Mouse (Mus musculus): ENCODE results near the gene Shisal1.

Shisal1 gene

DNA sequence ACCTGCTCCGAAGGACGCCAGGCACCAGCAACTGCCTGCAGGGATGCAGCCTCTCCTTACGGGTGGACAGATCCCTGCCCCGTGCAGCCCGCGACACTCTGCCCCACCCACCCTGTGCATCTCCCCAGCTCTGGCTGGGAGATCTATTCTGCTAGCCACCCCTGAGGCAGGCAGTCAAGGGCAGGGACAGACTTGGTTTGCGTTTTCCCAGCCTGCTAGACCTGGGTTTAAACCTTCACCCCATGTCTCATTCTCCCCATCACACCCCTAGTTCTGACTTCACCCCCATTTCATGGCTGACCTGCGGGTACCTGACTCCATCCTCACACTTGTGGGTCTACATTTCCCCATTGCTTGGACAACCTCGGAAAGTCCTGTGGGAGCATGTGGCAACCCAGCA, at the start of gene Shisal1:
Gene Shisal1, minus strand, starts transcription at position 101 of the 400 bp plus-strand sequence.
- DNase-seq (ENCODE audit: low read depth, low spot score) = no peak

DNA sequence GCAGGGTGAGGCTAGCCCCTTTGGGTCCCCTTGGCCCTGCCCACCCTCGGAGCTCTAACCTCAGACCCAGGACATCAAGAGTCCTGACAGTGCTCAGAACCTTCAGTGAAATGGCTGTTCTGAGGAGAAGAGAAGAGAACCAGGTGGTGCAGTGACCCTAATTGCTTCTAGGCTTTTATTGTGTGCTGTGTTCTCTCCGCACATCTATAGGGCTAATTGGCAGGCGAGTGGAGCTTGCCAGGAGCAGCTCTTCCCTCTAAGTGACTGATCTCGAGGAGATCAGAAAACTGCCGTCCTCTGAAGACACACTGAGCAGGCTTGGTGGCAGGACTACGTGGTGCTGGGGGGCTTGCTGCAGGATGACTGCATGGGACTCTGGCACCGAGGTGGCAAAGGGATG, 43.6 kb upstream of the Shisal1 start:
- no peak for DNase-seq (ENCODE audit: low read depth, low spot score)

DNA sequence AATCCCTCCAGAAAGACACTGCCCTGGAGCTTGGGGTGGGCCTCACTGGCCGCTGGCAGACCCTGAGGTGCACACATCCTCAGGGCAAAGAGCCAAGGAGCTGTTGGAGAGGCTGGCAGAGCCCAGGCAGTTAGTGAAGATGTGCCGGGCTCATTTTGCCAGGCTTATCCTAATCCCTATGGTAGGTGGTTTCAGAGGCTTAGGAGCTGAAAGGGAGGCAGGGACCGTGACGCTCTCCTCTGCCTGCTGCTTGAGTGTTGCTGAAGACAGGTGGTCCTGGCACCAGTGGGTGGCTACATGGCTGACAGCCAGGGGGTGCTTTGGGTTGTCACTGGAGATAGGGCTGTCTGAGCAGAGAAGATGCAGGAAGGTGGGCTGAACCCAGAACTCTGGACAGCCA, 37.4 kb upstream of the Shisal1 start:
- DNase-seq (ENCODE audit: low read depth, low spot score) = no peak

DNA sequence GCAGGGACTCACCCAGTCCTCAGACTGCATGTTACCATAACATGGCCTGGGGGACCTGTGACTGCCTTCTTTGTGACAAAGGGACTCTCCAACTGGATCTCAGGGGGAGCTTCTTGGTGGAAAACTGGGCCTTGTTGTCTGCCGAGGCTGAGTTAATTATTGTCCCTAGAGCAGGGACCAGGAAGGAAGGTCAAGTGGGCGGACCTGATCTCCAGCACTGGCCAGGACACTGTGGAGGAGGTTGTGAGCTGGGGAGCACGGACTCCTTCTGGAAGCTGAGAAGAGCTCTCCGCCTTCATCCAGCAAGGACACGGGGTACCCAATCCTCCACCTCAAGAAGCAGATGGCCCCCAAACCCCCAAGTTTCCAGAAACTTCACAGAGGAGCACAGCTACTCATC, 36.7 kb upstream of the Shisal1 start:
- DNase-seq (ENCODE audit: low read depth, low spot score) = no peak

DNA sequence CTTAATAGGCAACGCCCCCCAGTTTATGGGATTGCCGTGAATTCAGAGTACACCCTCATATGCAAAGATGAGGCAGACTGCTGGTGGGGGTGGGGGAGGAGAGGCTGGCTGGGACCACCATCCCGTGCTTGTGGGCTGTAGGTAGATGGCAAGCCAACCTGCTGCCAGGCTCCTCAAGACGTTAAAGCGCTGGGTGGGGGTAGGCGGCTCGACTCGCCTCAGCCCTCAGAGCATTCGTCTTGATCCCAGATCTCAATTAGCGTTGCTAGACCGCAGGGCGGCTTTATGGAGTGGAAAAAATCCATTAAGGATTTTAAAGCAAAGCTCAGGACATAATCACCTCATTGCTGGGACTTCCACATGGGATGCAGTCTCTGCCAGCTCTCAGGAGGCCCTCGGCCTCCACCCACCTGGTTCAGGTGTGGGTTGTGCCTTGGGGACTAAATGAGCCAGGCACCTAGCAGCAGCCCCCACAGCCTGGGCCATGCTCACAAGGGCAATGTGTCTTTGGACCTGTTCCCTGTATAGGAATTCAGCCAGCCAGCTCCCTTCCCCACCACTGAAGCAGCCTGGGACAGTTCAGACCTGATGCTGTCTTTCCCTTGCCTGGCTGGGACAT, 34.5 kb upstream of the Shisal1 start:
- DNase-seq (ENCODE audit: low read depth, low spot score) = no peak

DNA sequence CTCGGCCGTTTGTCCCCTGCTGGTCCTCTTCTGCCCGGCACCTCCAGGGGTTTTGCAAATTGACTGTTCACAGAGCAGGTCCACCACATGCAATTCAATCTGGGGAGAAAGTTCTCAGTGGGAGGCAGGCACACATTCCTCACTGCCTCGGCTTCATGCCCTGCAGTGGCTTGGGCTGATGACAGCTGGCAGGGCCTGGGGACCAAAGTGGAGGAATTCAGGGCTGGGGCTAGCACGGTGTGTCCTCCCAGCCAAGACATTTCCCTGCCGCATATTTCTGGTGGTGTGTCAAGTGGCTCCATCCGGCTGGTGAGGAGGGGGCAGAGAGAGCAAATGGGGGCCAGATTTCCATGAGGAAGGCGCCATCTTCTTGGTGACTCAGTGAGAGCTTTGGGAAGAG, 22.5 kb upstream of the Shisal1 start:
- DNase-seq (ENCODE audit: low read depth, low spot score) = no peak

DNA sequence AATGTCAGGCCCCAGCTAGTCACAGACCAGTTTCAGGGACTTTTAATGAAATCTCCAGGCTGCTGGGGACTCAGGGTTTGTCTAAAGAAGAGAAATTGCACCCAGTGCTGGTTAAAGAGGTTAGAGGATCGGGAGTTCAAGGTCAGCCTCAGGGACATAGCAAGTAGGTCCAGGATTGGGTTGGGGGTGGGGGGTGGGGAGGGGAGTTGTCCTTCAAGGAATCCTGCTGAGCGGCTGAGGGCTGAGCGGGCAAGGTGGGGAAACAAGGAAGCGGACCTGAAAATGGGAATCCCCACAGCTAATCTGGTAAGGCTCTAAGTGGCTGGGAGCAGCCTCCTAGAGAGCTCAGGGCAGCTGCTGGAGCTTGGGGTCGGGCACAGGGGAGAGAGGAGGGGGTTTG, 20.9 kb upstream of the Shisal1 start:
- DNase-seq (ENCODE audit: low read depth, low spot score) = no peak

DNA sequence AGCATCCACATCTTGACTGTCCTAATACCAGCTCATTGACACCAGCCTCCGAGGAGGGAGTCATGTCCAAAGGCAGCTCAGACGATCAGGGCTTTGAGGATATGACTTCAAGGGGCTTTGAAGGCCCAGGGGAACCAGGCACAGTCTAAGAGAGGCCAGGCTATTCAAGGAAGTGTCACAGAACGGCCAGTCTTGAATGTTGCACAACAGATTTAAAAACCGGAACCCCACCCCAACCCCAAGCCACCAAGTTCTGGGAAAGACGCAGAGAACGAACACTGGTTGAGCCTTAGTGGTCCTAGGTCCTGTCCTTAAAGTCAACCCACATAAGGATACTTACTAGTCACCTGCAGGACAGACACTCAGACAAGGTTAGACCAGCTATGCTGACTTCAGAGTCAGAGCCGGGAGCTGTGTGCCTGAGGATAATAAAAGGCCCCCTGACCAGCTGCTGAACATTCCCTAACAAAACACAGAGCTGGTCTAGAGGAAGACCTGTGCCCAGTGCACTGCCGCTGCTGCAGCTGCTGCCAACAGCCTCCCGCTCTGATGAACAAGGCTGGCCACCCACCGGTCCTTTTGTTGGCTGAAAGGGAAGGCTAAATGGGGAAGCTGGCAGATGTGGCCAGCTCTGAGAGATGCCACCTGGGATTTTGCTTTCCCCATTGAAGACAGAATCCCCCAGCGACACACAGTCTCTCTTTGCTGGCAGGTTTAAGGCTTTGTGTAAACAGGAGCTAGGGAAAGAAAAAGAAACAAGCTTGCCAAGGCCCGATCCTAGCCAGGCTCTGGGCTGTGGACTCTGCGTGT, 19.8 kb upstream of the Shisal1 start:
- DNase-seq (ENCODE audit: low read depth, low spot score) = no peak

DNA sequence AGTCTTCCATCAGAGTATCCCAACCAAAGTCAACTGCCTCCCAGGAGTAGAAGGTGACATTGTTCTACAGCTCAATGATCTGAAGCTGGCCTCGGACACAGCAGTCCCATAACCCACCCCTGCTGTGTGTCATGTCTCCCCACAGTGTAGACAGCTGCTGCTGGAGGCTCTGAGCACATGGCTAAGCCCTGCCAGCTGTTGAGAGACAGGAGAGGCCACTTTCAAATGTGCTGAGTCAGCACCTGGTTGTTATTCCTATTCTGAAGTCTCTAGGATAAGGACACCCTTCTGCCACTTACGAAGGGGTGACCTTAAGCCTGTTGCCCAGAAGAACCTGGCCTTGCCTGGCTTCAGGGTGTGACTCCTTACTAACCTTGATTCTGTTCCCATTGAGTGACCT, 14.5 kb upstream of the Shisal1 start:
- DNase-seq (ENCODE audit: low read depth, low spot score) = no peak

DNA sequence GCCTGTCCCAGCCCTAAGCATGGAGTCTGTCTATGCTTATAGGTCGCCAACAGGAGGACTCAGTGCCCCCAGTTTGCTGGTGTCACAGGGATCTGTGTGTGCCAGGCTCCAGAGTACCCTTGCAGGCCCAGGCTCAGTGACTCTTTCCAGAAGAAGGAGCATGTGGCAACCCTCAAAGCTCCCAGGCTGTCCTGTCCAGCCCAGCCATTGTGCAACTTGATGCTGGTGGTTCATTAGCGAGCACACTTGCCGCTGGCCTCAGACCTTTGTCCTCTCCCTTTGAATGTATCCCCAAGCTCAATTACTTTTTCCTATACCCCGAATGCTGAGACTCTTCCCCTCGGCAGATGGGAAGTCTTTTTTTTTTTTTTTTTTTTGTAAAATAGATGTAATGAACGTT, 12.1 kb upstream of the Shisal1 start:
- no peak for DNase-seq (ENCODE audit: low read depth, low spot score)

DNA sequence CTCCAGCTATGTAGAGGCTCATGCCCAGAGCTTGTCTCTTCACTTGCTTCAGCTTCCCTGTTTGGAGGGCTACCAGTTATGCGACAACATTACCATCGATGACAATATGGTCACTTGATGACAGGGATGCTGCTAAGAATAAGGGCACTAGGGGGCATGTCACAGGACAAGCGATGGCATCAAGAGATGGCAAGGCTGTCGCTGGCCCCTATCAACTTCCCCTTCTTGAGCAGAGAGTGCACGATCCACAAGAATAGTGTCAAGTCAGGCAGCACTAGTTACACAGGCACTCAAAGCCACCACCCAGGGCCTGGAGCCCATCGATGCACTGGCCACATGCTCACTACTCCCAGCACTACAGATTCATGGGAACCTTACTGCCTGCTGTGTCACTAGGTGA, 8.4 kb upstream of the Shisal1 start:
- DNase-seq (ENCODE audit: low read depth, low spot score) = no peak

DNA sequence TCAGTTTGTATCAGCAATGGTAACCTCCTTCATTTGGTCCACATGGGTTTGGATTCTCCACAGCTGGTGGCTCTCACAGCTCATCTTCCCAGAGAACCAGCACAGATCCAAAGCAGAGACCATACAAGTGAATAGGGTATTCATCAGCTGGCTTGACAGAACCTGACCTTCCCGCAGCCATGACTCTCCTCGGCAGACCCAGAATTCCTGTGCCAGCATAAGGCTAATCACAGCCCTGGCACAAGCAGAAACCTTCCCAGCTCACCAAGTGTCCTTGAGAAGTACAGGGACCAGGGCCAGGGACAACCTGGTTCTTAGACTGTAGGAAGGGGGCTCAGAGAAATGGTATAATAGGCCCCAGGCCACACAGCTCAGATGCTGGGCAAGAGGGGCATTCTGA, 6.2 kb upstream of the Shisal1 start:
- DNase-seq (ENCODE audit: low read depth, low spot score) = no peak

DNA sequence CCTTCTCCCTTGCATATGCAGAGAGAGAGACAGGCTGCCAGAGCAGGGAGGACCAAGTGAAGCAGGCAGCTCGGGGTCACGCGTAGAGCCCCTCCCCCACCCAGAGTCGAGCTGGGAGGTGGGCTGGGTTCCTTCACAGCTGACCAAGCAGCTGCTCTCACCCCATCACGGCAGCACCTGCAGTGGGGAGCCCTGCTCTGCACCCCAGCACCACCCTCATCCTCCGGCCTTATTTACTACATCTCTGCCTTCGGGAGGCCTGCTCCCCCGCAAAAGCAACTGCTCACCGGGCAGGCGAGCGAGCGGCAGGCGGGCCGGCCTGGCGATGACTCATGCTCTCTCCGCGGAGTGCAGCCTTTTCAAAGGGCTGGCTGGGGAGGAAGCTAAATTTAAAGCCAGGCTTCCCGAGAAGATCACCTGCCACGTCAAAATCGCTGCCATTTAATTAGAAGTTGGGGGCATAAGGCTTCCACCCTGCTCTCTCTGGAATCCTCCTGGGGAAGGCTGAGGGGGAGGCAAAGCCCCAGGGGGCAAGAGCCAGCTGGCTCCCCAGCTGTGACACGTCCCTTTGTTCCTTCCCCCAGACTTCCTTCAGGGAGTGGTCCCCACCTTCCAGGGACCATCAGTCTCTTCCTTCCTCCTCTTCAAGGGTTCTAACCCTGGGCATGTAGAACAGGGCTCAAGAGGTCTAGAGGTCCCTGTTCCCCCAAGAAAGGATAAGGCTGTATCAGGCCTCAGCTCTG, 3.7 kb upstream of the Shisal1 start:
- DNase-seq (ENCODE audit: low read depth, low spot score) = peak; percentile 53

DNA sequence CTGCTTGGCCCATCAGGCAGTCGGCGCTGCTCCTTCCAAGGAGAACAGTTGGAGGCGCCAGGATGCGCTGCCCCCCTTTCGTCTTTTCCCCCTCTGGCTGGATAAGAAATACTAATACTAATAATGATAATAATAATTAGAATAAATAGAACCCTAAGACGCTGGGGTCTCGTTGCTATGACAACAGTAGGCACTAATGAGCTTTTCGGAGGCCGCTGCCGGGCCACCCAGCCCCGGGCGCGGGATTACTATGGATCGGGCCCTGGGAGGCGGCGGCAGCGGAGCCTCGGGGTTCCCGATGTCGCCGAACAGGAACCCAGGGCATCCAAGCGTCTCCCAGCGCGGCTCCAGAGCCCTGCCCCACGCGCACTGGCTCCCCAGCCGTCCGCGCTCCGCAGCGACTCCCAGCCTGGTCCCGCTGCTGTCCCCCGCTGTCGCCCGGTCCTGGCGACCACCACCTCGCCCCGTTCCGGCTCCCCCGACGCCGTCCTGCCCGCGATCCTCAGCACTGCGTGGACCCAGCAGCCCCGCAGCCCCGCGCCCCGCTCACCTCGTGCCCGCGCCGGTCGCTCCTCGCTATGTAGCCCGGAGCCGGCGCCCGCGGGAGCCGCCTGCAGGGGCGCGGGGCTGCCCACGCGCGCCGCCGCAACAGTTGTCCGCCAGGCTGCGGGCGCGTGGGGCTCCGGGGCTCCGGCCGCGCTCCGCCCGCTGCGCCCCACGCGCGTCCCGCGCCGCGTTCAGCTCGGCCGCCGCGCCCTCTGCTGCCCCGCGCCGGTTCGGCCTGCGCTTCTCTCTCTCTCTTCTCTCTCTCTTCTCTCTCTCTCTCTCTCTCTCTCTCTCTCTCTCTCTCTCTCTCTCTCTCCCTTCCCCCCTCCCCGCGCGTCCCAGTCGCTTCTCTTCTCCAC, 833 bp downstream of the Shisal1 start:
- DNase-seq (ENCODE audit: low read depth, low spot score) = no peak

DNA sequence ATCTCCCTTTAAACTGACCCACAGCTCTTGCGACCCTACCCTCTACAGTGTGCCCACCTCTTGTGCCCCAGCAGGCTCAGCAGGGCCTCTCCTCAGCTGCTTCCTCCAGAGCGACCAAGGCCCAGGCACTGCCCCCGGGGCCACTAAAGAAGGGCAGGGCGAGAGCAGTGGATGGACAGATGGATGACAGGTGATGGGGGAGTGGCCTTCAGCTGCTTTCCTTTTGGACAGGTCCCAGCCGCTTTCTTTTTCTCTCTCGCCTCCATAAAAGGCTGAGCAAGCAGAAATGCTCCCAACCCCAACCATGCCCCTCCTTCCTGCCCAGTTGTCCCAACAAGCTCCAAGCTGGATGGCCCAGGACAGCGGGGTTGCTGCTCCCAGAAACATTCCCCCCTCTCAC, 2.7 kb downstream of the Shisal1 start:
- no peak for DNase-seq (ENCODE audit: low read depth, low spot score)

DNA sequence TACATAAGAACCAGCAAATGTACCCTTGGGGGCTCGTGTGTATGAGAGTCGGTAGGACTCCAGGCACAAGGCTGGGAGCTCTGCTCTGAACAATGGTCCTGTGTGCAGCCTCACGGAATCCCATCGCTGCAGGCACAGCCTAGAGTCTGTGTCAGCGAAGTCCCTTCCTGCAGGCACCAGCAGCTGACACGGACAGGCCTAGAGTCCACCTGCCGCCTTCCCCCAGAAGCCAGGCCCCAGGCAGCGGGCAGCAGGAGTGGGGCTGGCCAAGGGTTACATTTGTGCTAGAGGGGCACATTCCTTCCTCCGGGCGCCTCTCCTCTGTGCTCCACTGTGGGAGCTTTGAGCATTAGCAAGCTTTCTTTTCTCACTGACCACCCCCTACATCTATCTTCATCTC, 3.3 kb downstream of the Shisal1 start:
- peak; percentile 31 for DNase-seq (ENCODE audit: low read depth, low spot score)

DNA sequence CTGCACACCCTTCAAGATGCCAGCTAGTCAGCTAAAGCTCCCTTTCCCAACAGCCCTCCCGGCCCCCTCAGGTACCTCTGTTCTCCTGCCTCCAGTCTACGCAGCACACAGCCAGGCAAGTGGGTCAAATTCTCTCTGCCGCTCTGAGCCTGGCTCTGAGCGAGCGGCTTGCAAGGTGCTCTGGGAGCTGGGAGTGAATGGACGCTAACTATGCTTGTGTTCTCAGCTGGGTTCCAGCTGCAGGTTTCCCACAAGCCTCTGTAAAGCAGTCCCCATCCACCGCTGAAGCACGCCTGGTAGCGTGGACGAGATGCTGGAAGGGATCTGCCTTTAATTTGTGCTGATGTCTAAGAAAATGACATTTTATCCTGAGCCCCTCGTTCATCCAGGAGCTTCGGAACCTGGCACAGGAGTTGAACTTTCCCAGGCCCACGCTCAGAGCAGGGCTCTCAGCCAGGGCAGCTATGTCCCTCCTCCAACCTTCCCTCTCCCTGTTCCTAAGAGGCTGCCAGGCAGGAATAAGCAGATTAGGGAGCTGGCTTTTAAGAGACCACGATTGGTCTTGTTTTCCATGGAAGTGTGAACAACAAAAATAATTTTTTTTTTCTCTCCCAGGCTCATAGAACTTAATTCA, 5.1 kb downstream of the Shisal1 start:
- DNase-seq (ENCODE audit: low read depth, low spot score) = no peak

DNA sequence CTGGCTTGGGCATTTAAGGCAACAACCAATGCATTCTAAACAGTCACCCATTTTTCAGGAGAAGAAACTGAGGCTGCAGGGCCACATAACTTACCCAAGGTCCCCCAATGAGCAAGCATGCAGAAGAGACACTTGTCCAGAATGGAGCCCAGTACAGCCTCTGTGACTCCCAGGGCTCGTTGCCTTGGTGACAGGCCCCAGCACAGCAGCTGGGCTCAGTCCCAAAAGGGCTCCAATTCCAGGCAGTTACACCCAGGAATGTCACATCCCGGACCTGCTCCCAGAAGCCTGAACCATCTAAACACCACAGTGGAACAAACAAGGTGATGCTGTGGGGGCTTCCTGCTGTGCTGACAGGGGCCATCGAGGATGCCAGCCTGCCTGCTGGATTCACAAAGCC, 6.1 kb downstream of the Shisal1 start:
- peak; percentile 24 for DNase-seq (ENCODE audit: low read depth, low spot score)

DNA sequence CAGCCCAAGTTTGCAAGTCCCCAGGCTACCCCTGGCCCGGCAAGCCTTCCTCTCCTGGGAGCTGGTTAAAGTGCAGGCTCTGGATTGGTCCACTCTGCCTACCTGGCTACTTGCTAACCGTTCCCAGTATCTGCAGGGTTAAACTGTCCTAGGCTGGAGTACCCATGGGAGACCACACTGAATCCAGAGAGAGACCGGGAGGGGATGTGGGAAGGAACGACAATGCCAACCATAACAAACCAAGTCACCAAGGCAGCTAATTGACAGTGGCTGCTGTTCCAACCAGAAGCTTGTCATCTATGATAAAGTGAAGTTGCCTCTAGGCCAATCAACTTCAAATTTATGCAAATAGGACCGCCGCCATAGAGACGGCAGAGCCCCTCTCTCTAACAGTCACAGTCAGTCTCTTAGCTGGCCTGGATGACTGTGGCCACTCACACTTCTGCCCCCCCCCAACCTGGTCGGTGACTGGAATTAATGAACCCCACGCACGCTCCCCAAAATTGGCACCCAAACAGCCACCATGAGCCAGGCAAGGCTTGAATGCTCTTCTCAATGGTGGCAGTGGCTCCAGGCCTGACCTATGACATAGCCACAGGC, 13.2 kb downstream of the Shisal1 start:
- DNase-seq (ENCODE audit: low read depth, low spot score) = no peak

DNA sequence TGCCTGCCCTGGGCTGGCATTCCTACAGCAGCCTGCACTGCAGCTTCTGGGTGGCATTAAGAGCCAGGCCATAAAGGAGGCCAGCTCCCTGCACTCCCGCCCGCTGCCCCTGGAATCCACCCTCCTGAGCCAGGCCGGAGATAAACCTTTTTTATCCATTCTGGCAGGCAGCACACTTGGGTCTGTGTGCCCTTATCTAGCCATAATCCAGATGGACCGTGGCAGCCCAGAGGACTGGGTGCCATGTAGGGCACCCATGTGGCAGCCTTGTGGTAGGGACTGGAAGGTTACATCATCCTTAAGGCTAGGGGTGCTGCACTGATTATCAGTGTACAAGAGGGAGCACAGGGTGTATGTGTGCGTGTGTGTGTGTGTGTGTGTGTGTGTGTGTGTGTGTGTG, 16.4 kb downstream of the Shisal1 start:
- DNase-seq (ENCODE audit: low read depth, low spot score) = no peak

DNA sequence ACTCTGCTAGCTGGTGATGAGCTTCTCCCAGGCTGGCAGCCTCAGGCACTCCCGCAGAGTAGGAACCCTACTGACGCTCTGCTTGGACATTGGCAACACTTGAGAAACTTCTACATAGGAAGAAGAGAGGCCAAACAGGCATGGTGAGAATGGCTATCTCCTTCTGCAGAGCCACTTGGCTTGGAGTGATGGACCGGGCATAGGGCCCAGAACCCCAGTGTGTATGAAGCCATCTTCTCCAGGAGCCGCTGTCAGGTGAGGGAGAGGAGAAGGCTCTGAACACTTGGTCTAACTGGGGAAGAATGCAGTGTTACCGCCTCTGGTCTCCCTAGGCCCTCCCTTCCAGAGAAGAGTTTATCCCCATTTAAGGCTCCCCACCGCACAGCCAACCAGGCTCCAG, 19.3 kb downstream of the Shisal1 start:
- no peak for DNase-seq (ENCODE audit: low read depth, low spot score)

Measured in mesoderm, embryonic 11.5 days (tissue).